Mouse (Mus musculus) testis, adult 2 months (tissue): ENCODE measurements around the gene Lad1.

ENCODE experiments used
- CTCF ChIP-seq: fragments of 200-500 bp; IDR thresholded peaks from 2 replicates; pipeline ENCODE4 v1.5.1; 2012; ENCODE audit warnings: low read depth, mild to moderate bottlenecking, inconsistent platforms, low read length, moderate library complexity; ENCODE audit not compliant: control insufficient read depth, insufficient read depth, insufficient replicate concordance
- POLR2A ChIP-seq: fragments of 200-500 bp; IDR thresholded peaks from 2 replicates; pipeline ENCODE4 v1.6.1; 2012; ENCODE audit warnings: low read depth, mild to moderate bottlenecking, inconsistent platforms, low read length, moderate library complexity; ENCODE audit not compliant: control insufficient read depth

- TF ChIP-seq CTCF = no peak
- no peak for TF ChIP-seq POLR2A
Measured at GRCm38 (mm10) chr1:135780649-135781048, 37.7 kb upstream of the Lad1 start.
